Mouse (Mus musculus) kidney, postnatal 36 days (tissue): ENCODE measurements around the gene Tulp4.
"Not testable (repeated sequence)": the region's sequence is repeated elsewhere in the genome, so short reads cannot be mapped to it uniquely, and the experiment has no call there.

ENCODE experiments used
- DNase-seq, 2 experiments: peaks; one replicate each; pipeline ENCODE4 v3.0.0; 2021 to 2022; ENCODE audit warnings: mixed read lengths in 2 of 2

Gene Tulp4

DNA sequence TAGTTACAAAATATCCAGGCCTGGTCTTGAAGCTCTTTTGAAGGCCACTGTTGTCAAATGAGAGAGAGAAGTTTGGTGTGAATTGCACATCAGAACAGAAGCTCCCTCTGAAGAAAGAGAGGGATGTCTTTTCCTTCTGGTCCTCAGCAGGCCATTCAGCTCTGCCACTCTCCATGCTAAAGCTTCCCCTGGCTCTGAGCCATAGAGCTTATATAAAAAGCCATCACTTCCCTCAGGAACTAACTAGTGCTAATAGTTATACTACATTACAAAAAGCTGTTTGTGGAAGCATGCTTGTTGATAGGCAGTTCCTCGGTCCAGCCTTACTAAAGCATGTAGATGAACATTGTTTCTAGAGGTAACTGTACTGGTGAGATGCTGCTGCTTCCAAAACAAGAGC, 89.2 kb downstream of the Tulp4 start:
- no peak for DNase-seq

DNA sequence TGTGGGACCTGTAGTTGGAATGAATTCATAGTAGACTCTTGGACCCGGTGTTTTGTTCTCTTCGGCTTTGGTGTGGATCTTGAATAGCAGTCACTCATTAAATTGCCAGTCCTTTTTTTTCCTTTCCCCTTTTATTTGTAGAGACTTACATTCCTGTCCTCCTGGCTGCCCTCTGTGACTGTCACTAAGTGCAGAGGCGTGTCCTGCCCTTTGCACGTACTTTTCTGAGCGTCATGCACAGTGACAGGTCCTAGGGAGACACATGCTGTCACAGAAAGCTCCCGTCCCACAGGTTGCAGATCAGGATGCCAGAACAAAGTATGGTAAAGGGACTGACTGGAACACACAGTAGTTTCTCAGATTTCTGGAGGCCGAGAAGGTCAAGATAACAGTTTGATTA, 91.3 kb downstream of the Tulp4 start:
- peak; percentile 19 to 31 for DNase-seq

DNA sequence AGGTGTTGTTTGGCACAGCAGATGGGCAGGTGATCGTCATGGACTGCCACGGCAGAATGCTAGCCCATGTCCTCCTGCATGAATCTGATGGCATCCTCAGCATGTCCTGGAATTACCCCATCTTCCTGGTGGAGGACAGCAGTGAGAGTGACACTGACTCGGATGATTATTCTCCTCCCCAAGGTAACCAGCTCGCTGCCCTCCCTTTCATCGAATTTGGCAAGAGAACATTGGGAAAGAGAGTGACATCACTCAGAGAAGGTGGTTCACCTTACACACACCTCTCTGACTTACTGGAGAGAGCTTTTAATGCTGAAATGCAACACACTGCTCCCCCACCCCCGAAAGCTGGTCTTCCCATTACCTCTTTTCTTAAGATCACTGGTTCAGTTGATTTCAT, 92.4 kb downstream of the Tulp4 start:
- DNase-seq, result no peak

DNA sequence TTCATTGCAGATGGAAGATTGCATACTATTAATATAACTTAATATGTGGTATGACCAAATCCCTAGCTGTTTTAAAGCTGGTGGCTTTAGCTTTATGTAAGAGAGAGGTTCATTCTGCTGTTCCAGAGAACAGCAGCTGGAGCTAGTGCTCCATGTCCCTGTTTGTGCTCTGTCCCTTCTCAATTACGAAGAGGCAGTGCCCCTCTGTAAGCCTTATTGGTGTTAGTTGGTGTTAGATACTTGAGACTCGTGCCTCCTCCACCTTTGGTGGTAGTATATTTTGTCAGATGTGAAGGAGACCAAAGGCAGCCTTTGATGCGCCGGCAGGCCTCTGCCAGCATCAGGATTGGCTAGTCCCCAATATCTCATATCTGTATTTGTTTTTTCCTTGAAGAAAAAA, 92.9 kb downstream of the Tulp4 start:
- DNase-seq, result no peak

DNA sequence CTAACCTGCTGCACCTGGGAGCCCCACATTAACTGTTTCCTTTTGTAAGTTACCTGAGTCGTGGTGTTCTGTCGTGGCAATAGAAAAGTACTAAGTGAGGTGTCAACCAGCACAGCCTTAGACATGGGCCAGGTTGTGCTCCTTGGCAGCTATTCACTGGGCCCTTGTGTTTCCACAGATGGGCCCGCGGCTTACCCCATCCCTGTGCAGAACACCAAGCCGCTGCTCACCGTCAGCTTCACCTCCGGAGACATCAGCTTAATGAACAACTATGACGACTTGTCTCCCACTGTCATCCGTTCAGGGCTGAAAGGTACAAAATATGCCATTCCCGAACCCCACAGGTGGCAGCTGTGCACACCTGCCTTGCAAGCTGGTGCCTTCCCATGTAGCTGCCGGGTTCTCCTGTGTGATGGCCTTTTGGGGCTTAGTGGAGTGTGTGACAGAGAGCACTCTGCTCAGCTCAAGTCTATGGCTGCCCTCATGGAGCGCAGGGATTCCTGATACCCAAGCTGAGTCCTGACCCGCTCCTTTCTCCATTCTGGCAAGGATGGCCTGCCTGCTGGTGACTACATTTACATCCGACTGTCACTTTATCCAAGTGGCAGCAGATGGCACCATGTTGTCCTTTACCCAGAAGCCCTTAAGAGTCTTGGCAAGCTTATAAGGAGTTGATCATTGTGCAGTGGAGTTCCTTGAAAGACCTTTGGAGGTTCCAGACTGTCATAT, 95.4 kb downstream of the Tulp4 start:
- no peak for DNase-seq

DNA sequence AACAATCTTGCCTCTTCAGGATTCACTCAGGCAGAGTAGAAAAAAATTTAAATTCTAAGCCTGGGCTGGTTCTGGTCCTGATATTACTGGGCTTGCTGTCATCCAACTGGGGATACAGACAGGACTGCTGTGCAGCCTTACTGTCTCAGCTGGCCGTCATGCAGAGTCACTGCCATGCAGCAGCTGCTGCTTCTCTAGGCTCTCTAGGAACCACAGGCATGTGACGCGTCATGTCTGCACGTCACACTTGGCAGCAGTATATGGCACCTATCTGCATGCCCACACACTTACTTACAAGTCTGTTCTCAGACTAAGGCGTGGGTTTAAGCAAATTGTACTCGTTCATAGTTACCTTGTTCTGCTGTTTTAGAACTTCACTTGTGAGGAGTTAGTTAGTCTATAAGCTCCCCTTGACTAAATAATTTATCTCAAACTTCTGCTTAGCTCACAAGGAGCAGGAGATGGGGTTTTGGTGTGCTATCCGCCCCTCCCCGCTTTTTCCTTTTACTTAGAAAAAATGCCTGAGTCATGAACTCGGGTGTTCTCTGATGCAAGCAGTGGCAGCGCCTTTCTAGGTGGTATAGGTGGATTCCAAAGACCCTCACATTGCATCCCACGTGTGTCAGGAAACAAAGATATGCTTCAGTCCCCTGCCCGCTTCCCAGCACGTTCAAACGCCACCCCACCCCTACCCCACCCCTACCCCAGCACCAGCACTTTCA, 96.3 kb downstream of the Tulp4 start:
- no peak for DNase-seq

DNA sequence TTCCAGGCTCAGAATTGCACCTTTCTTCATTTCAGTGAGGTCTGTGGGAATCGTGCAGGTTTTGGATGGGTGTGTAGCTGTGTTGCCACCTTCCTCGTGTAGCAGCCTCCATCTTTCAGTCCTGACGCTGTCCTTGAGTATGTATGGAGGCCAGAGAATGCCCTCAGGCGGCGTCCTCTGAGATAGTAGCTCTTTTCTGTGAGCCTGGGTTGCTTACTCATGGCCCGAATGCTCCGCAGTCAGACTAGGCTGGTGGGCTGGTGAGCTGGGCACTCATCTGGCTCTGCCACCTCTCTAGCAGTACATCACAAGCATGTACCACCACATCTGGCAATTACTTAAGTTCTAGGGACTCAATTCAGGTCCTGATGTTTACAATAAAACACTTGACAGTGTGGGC, 96.9 kb downstream of the Tulp4 start:
- no peak for DNase-seq

DNA sequence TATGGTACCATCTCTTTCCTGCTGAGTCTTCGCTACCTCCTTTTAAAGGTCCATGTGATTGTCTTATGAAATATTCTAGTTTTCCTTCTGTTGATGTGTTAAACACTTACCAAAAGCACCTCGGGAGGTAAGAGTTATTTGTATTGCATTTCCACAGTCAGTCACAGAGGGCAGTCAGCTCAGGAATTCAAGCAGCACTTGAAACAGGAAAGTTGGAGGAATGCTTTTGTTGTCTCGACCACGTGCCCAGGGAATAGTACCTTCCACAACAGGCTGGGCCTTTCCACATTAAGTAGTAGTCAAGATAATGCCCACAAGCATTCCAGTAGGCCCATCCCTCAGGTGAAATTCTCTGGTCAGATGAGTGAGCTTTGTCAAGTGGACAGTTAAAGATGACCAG, 97.6 kb downstream of the Tulp4 start:
- no peak for DNase-seq

DNA sequence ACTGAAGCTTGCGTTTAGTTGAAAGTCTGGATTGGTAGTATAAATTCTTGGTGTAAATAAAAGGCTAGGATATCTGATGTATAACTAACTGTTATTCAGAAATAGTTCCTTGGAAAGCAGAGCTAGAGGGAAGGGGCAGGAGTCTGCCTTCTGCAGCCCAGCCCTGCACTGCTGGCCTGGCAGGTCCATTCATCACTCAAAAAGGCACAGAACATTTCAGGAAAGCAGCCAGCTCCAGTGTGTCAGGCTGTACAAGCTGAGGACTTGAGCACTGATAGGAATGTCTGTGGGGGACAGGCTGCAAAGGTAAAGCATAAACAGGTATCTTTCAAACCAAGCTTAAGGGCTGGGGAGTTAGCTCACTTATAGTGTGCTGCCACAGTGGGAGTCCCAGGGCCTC, 105.5 kb downstream of the Tulp4 start:
- DNase-seq, result no peak

DNA sequence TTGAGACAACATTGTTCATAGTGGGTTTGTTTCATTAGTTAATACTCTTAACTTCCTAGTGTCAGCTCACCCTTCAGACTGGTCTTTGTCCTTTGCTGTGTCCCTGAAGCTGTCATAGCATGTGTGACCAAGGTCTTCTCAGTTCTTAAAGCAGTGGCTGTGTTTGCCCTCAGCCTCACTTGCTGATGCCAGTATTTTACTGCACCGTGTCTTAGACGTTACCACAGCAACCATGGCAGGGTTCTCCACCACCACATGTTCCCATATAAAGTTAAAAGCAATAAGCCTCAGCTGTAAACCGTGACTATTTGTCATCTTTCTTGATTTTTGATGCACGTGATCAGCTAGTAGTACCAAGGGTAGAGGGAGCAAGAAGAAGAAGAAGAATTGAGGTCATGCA, 109.4 kb downstream of the Tulp4 start:
- DNase-seq, result no peak

DNA sequence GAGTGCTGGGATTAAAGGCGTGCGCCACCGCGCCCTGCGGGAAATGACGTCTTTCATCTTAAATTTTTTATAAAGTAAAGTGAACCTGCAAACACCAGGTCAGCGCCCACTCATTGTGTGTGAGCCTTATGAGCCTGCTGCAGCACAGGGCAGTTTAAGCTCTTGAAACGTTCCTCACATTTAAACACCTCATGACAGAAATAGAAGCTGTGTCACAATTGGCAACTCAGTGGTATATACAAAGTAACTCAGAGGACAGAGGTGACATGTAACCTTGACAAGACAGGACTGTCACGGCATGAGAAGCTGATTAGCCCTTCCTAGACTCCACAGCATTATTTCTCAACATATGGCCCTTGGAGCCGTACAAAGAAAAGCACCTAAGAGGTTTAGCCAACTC, 110.3 kb downstream of the Tulp4 start:
- DNase-seq, result no peak

DNA sequence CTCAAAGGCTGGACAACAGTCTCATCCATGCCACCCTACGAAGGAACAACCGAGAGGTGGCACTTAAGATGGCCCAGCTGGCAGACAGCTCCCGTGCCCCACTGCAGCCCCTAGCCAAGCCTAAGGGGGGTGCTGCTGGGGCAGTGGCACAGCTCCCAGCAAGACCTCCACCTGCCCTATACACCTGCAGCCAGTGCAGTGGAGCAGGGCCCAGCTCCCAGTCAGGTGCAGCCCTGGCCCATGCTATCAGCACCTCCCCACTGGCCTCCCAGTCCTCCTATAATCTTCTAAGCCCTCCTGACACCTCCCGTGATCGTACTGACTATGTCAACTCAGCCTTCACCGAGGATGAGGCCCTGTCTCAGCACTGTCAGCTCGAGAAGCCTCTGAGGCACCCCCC, 126.4 kb downstream of the Tulp4 start:
- DNase-seq, result not testable (repeated sequence)

DNA sequence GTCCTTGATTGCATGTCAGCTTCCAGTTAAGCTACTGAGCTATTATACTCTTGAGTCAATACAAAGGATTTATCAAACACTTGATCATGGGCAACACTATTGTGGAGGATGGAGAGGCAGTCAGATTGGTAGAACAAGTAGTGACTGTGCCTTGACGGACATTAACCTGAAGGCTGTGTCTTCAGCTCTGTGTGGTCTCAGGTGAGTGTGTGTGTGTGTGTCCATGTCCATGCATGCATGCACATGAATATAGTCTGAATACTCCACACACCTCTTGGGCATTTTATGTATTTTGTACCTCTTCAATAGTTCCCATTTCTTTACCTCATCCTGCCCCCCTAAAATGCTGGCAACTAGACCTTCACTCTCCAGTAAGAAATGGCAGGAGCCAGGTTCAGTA, 145.1 kb downstream of the Tulp4 start:
- DNase-seq, result not testable (repeated sequence)

DNA sequence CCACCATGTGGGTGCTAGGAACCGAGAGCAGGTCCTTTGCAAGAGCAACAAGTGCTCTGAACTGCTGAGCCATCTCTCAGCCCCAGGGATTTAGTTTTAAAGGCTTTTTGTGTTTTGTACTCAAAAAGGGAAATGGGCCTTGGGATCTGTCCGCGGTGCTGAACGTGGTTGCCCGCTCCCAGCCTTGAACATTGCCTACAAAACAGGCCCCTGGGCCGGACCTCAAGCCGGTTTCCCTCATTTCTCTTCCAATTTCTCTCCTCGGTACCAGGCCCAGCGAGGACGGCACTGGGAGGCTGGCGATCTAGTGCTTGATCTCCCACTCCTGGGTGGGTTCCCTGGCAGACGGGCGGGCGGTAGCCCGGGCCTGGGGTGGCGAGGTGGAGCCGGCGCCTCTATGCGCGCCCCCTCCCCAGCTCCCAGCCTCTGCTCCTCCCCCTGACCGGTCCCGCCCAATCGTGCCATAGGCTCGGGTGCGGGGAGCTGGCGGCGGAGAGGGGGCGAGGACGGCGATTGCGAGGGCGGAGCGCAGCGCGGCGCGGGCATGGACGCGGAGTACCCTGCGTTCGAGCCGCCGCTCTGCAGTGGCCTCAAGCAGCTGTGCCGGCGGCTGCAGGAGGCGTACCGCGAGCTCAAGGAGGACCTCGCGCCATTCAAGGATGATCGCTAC, 150.3 kb downstream of the Tulp4 start, which contains the start of gene Tmem181a:
TSS of gene Tmem181a (plus strand) at position 461 of the 670 bp plus-strand sequence.
- not testable (repeated sequence) for DNase-seq

DNA sequence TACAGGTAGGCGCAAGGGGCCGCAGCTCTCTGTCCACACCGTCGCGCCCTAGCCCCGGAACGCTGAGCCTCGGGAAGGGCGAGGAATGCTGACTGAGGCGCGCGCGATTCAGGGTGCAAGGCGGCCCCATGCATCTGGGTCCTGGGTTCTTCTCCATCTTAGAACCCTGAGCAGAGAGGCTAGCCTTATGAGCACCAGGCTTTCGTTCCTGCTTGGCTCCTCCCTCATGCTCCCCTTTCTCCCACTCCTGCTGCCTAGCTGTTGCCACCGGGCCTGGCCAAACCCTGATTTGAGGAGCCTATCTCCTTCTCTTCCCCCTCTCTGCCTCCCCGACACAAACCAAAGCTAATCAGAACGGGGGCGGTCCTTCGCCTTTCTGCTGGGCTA, 150.8 kb downstream of the Tulp4 start:
- DNase-seq, result not testable (repeated sequence)

DNA sequence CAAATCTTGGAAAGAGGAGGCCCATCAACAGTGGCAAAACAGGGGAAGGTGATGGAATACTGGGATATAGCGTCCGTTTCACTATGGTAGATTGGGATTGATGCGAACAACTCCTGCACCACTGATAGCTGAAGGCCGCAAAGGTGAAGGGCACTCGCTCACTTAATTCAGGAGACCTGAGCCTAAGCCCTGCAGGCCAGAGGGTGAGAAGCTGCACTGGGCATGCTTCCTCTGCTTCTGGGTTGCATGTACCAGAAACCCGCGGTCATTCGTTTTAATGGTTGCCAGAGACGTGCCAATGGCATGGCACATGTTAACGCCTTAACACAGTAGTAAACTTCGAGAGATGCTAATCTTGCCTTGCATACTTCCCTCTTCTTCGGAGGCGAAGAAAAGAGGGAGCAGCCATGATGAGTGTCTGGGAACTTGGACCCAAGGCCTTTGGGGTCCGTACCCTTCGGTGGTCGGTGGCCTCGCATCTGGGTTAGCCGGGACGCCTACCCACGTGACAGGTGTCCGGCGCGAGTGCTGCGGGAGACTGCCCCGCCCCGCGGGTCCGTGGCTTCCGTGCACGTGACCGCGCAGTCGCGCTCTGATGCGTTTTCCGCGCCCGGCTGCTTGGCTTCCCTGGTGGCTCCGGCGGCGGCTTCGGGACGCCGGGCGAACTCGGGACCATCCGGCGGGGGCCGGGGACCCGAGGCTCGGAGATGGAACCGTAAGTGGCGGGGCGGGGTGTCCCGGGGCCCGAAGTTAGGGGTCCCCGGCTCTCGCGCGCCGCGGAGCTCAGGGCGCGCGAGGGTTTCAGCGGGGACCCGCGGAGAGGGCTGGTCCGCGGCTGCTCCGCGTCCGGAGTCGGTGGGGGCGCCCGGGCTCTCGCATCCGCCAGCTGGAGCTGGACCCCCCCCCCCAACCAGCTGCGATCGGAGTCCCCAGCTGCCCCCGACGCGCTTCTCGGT, 163.9 kb downstream of the Tulp4 start:
- peak in 1 of 2 experiments; percentile 18 for DNase-seq

DNA sequence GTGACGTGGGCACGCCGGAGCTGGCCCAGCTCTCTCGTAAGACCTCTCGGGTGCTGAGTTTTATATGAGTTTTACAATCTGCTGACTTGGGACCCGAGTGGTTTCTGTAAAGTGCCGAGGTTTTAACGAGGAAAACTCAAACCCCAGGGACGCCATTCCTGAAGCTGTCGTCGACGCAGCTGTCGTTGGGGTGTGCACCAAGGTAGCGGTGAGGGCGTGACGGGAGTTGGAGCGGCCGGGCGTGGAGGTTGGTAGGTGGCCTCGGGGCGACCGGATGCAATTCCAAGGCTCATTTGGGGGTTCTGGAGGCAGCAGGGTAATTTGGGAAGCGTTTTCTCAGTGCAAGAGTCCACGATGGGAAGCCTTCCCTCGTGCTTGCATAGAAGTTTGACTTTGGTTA, 164.6 kb downstream of the Tulp4 start:
- DNase-seq, result peak in 1 of 2 experiments; percentile 38

DNA sequence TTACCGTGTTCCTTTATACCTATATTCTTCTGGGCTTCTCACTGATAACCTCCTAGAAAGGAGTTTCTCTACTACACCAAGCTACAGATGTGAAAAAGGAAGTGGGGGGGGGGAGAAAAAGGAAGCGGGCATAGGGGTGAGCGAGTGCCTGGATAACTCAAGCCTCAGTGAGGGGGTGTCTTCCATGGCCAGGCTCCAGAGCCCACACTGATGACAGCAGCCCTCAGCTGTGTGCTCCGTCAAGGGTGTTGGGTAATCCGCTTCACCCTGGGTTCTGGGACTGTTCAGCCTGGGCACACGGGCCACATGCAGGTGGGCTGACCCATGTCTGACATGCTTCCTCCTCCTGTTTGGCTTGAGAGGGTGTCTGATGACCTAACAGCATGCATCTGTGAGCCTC, 165.7 kb downstream of the Tulp4 start:
- DNase-seq, result not testable (repeated sequence)

DNA sequence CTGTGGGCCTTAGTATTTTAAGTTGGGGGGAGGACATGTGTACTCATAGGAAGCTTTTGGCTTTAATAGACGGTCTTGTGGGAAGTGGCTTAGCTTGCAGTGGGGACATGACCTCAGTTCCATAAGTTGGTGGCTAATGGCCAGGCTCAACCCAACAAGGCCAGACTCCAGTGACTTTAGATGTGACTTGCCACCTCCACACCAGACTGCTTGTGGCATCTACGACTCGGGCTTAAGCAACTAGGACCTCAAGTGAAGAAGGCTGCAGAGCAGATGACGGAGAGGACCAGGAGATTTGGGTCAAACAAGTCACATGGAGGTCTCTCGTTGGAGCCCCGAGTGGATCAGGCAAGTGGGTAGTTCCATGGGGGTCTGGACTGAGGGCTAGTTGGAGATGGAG, 168.5 kb downstream of the Tulp4 start:
- not testable (repeated sequence) for DNase-seq

DNA sequence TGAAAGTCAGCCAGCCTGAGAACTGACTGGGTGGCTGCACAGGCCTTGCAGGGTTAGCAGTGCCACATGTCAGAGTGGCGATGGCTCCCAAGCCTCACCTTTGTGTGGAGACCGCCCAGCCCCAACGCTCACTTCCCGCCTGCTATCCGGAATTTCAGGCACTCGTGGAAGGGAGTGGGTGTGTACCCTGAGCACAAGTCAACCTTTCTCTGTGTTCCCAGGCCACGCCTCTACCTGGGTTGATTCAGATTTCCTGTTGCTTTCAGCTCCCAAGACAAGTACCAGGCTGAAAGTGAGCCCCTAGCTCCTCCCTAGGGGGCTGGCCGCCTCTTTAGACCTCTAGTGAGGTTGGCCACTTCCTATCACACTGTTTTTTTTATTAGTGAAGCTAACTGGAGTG, 173.0 kb downstream of the Tulp4 start:
- not testable (repeated sequence) for DNase-seq

DNA sequence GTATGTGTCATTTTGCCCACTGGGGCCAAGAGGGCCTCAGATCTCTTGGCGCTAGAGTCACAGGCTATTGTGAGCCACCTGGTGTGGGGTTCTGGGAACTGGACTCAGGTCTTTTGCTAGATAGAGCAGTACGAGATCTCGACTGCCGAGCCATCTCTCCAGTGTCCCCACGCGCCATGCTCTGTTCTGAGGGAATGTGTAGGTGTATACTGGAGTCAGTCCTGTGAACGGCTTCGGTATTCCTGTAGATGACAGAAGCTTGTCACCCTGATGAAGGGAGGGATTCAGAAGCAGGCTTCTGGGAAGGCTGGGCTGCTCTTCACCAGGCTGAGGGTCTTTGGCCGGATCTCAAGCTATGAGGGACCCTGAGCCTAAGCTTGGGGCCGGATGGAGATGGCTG, 173.5 kb downstream of the Tulp4 start:
- not testable (repeated sequence) for DNase-seq

DNA sequence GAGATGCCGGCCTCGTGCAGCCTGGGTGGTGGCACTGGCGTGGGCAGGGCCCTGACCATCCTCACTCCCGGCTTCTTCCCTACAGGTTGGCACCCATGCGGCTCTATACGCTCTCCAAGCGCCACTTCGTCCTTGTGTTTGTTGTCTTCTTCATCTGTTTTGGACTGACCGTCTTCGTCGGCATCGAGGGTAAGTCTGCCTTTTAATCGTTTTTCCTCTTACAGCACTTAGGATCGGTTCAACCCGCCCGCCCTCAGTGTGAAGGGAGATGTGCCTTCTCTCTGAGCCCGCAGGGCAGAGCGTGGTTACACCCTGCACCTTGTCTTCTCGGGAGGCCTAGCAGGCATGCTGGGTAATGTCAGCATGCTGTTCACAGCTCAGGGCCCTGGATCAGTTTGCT, 174.3 kb downstream of the Tulp4 start:
- DNase-seq, result not testable (repeated sequence)

DNA sequence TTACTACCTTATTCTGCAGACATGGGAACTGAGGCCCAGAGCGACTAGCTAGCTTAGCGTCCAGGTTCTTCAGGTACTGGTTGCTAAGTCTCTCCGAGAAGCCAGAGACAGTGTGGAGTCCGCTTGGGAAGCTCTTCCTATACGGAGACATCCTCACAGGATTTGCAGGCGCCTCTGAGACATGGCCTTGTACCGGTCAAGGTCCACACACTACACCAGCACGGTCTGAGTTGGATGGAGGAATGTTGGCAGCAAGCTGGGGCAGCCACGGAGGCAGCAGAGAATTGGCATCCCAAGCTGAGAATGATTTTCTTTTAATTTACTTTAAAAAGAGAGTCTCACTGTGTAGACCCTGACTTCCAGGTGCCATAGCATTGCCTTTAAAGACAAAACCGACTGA, 176.9 kb downstream of the Tulp4 start:
- not testable (repeated sequence) for DNase-seq
